Mouse (Mus musculus): Measurements from ENCODE around the gene Gprin3.

DNA sequence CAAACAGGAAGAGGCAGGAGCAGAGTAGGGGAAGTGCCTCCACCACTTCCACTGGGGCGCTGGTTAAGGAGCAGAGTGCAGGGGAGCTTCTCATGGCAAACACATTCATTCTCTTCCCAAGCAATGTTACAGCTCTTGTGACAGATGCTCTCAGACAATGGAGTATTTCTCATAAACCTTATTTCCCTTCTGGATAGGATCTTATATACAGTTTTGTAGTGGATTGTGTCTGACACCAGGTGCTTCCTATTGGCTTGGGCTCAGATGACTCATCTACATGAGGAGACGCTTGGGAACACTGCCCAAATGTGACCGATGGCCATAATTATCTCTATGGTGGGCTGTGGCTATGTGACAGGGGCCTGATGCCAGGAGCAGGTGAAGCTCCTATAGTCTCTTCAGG lies 19.0 kb upstream of the Gprin3 start:
- TF ChIP-seq CTCF (conservative IDR thresholded peaks at IDR 0.05; ENCODE audit: insufficient read depth, insufficient read length, low read depth, low read length) (no peak), POLR2A (IDR thresholded peaks at IDR 0.05; ENCODE audit: low read depth, low read length) (no peak)
